Mouse (Mus musculus): ENCODE measurements around the gene Ptprc. TPM values are rescaled to one million over a fixed set of nuclear protein-coding genes. Genes with fewer than 3 reads are reported as not detected.

Gene Ptprc
- total and polyA plus RNA-seq, 3 experiments = 13.1 to 15.1 TPM; not detected in 1

DNA sequence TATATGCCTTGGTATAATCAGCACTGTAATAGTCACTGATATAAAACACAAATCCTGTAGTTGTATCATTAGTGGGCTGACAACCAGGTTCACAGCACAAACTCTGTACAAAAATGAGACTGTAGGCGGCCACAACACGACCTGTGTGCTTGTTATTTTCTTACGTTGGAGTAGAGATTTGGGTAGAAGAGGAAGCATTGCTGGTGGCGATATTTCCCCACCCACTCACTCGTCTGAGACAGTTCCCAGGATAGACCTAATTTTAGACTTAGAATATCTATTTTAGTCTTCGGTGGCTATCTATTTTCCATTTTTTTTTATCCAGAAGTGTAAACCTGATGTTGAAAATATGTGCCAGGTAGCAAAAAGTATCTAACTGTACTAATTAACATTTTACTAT, 41.2 kb downstream of the Ptprc start:
- H3K4me3 ChIP-seq (ENCODE audit: control insufficient read depth in 1 of 2, insufficient read depth in 1 of 2, low read depth in 2 of 2, low read length in 2 of 2) = no peak overlapping the region
- no peaks in the 10 kb centered on the region for H3K9me3 ChIP-seq (replicated peaks; ENCODE audit: insufficient read depth, low read length)
- peaks cover 11 to 17% of the 10 kb centered on the region in 2 experiments for H3K4me1 ChIP-seq (ENCODE audit: control insufficient read depth in 1 of 2, insufficient read depth in 2 of 2, low read length in 2 of 2)
- peaks cover 0 to 25% of the 10 kb centered on the region in 2 experiments; a peak in 2 of 4 replicates for H3K36me3 ChIP-seq (ENCODE audit: control insufficient read depth in 1 of 2, insufficient read depth in 2 of 2, low read length in 2 of 2)
- no peak overlapping the region for H3K27ac ChIP-seq (ENCODE audit: control insufficient read depth, low read depth, low read length)
- no peaks in the 10 kb centered on the region for H3K27me3 ChIP-seq (ENCODE audit: control insufficient read depth in 1 of 2, insufficient read depth in 2 of 2, low read length in 2 of 2)
- no peak overlapping the region for H3K9ac ChIP-seq (ENCODE audit: control insufficient read depth, low read depth, low read length, poor library complexity, severe bottlenecking)
- no peaks in the 10 kb centered on the region for H3K79me2 ChIP-seq (ENCODE audit: control insufficient read depth, insufficient read depth, low read length, poor library complexity)
- TF ChIP-seq UBTF (IDR thresholded peaks at IDR 0.05; ENCODE audit: borderline replicate concordance, insufficient read depth, low read depth, low read length) (no peak), ETS1 (IDR thresholded peaks at IDR 0.05; ENCODE audit: low read depth, low read length) (peak; percentile 53), MEF2A (IDR thresholded peaks at IDR 0.05; ENCODE audit: extremely low read depth, insufficient replicate concordance, low read depth, low read length, poor library complexity, severe bottlenecking) (peak; percentile 96; the same call in 1 of the 2 replicates), GABPA (IDR thresholded peaks at IDR 0.05; ENCODE audit: low read depth, low read length) (no peak), EP300 (IDR thresholded peaks at IDR 0.05; ENCODE audit: low read depth in 1 of 2, low read length in 2 of 2) (peak; percentile 13 to 62; a peak in 2 of 4 replicates), GATA1 (IDR thresholded peaks at IDR 0.05; ENCODE audit: low read depth, low read length) (peak; percentile 38; the same call in 1 of the 2 replicates), MAZ (IDR thresholded peaks at IDR 0.05; ENCODE audit: low read depth, low read length) (no peak), TCF12 (IDR thresholded peaks at IDR 0.05; ENCODE audit: low read depth, low read length) (0 out of 2 replicates have a peak, but pooled peaks have one; percentile 16)
- DNase-seq (ENCODE audit: low read depth, low spot score) = peak; percentile 73

DNA sequence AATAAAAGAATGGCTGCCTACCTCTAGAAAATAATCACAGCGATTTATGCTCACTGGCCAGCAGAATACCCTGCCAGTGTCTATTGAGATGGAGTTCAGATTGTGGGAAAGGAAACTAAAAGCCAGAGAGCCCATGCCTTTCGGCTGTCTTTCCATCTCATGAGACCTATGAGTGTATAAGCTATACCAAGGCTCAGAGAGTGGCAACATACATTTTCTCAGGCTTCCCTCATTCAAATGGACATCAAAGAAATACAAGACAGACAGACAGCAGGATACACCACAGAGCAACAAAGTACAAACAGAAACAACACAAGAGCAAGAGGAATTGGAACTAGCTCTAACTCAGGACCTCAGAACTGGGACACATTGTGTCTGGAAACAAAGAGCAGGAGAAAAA, 43.8 kb downstream of the Ptprc start:
- Histone ChIP-seq H3K27me3 (ENCODE audit: control insufficient read depth in 1 of 2, insufficient read depth in 2 of 2, low read length in 2 of 2) (no peaks in the 10 kb centered on the region), H3K4me3 (ENCODE audit: control insufficient read depth in 1 of 2, insufficient read depth in 1 of 2, low read depth in 2 of 2, low read length in 2 of 2) (no peak overlapping the region), H3K27ac (ENCODE audit: control insufficient read depth, low read depth, low read length) (no peak overlapping the region), H3K9me3 (replicated peaks; ENCODE audit: insufficient read depth, low read length) (no peaks in the 10 kb centered on the region), H3K79me2 (ENCODE audit: control insufficient read depth, insufficient read depth, low read length, poor library complexity) (no peaks in the 10 kb centered on the region), H3K9ac (ENCODE audit: control insufficient read depth, low read depth, low read length, poor library complexity, severe bottlenecking) (no peak overlapping the region), H3K4me1 (ENCODE audit: control insufficient read depth in 1 of 2, insufficient read depth in 2 of 2, low read length in 2 of 2) (peaks cover 8 to 13% of the 10 kb centered on the region in 2 experiments), H3K36me3 (ENCODE audit: control insufficient read depth in 1 of 2, insufficient read depth in 2 of 2, low read length in 2 of 2) (peaks cover 0 to 16% of the 10 kb centered on the region in 2 experiments; a peak in 2 of 4 replicates)
- TF ChIP-seq TCF12 (IDR thresholded peaks at IDR 0.05; ENCODE audit: low read depth, low read length) (no peak), POLR2AphosphoS5 (IDR thresholded peaks at IDR 0.05; ENCODE audit: borderline replicate concordance, low read depth, low read length) (no peak), UBTF (IDR thresholded peaks at IDR 0.05; ENCODE audit: borderline replicate concordance, insufficient read depth, low read depth, low read length) (no peak), MAZ (IDR thresholded peaks at IDR 0.05; ENCODE audit: low read depth, low read length) (no peak), E2F4 (IDR thresholded peaks at IDR 0.05; ENCODE audit: borderline replicate concordance, low read depth, low read length) (no peak), JUND (IDR thresholded peaks at IDR 0.05; ENCODE audit: low read depth, low read length) (no peak)
- no peak for DNase-seq (ENCODE audit: low read depth, low spot score)

DNA sequence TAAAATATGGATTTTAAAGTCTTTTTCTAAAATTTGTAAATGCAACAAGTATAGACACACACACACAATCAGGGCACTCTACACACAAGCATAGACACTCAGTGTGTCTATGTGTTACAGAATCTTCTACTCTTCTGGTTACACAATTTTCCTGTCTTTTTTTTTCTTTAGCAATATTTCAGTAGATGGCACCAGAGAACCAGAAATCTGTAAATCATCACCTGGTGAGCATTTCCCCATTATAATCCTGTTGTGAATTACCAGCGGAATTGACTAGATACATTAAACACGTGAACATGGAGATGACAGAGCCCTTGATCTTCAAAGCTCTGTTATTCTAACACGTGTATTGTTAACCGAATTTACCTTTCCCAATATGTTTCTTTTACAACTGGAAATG, 45.4 kb downstream of the Ptprc start:
- no peaks in the 10 kb centered on the region for H3K27me3 ChIP-seq (ENCODE audit: control insufficient read depth in 1 of 2, insufficient read depth in 2 of 2, low read length in 2 of 2)
- peaks cover 5 to 10% of the 10 kb centered on the region in 2 experiments for H3K4me1 ChIP-seq (ENCODE audit: control insufficient read depth in 1 of 2, insufficient read depth in 2 of 2, low read length in 2 of 2)
- no peak for DNase-seq (ENCODE audit: low read depth, low spot score)
- TF ChIP-seq KAT2A (conservative IDR thresholded peaks at IDR 0.05; ENCODE audit: low read depth, low read length) (no peak), TBP (IDR thresholded peaks at IDR 0.05; ENCODE audit: low read depth, low read length) (no peak), TCF12 (IDR thresholded peaks at IDR 0.05; ENCODE audit: low read depth, low read length) (no peak), ZC3H11A (IDR thresholded peaks at IDR 0.05; ENCODE audit: low read depth, low read length) (peak; percentile 21; the same call in 1 of the 2 replicates), CTCF (IDR thresholded peaks at IDR 0.05 in 2 of 3, conservative IDR thresholded peaks at IDR 0.05 in 1 of 3; ENCODE audit: control insufficient read depth in 1 of 3, insufficient read depth in 1 of 3, low read depth in 2 of 3, low read length in 3 of 3, poor library complexity in 1 of 3, severe bottlenecking in 1 of 3) (peak in 1 of 3 experiments; percentile 50; a peak in 2 of 6 replicates), POLR2AphosphoS5 (IDR thresholded peaks at IDR 0.05; ENCODE audit: borderline replicate concordance, low read depth, low read length) (no peak), SMC3 (IDR thresholded peaks at IDR 0.05; ENCODE audit: low read depth, low read length) (peak; percentile 45), HCFC1 (IDR thresholded peaks at IDR 0.05; ENCODE audit: low read depth, low read length) (no peak), RAD21 (IDR thresholded peaks at IDR 0.05; ENCODE audit: low read depth, low read length) (peak; percentile 71), ZMIZ1 (IDR thresholded peaks at IDR 0.05; ENCODE audit: low read depth, low read length) (no peak)
- peaks cover 0 to 10% of the 10 kb centered on the region in 2 experiments; a peak in 2 of 4 replicates for H3K36me3 ChIP-seq (ENCODE audit: control insufficient read depth in 1 of 2, insufficient read depth in 2 of 2, low read length in 2 of 2)
- H3K9ac ChIP-seq (ENCODE audit: control insufficient read depth, low read depth, low read length, poor library complexity, severe bottlenecking) = no peak overlapping the region
- no peak overlapping the region for H3K27ac ChIP-seq (ENCODE audit: control insufficient read depth, low read depth, low read length)
- H3K79me2 ChIP-seq (ENCODE audit: control insufficient read depth, insufficient read depth, low read length, poor library complexity) = no peaks in the 10 kb centered on the region
- H3K9me3 ChIP-seq (replicated peaks; ENCODE audit: insufficient read depth, low read length) = no peaks in the 10 kb centered on the region
- H3K4me3 ChIP-seq (ENCODE audit: control insufficient read depth in 1 of 2, insufficient read depth in 1 of 2, low read depth in 2 of 2, low read length in 2 of 2) = no peak overlapping the region

Data from MEL (cell line).